Comparison of ENCODE assay signal across 8 mouse cellular contexts in genomic region chr1:36919728-36920127, GRCm38 (mm10). TPM values are rescaled to one million over a fixed set of nuclear protein-coding genes. Genes with fewer than 3 reads are reported as not detected.
A peak's percentile ranks its signal among the peaks of the same experiment; 100 is the strongest.
DNase-seq lines count a peak whose midpoint lies in the region; ATAC-seq lines count a peak whose summit lies in the region.

No protein-coding gene starts in this region.

- H3K36me3 ChIP-seq in kidney, embryonic 16.5 days (ENCODE audit: insufficient read depth, low read length): no peaks in the 10 kb centered on the region
- no peaks in the 10 kb centered on the region for H3K36me3 ChIP-seq in intestine, embryonic 15.5 days
- no peaks in the 10 kb centered on the region for H3K36me3 ChIP-seq in stomach, embryonic 15.5 days

- ATAC-seq in kidney, embryonic 16.5 days (ENCODE audit: low FRiP score, low TSS enrichment): peak; percentile 49; the same call in 1 of the 2 replicates
- ATAC-seq in intestine, embryonic 15.5 days: peak; percentile 83
- peak; percentile 89 for ATAC-seq in stomach, embryonic 15.5 days (ENCODE audit: insufficient read depth, low FRiP score, low read depth)

- H3K9me3 ChIP-seq in kidney, embryonic 16.5 days (ENCODE audit: low read length): no peaks in the 10 kb centered on the region
- H3K9me3 ChIP-seq in intestine, embryonic 15.5 days: no peaks in the 10 kb centered on the region
- no peaks in the 10 kb centered on the region for H3K9me3 ChIP-seq in stomach, embryonic 15.5 days

- no peak for DNase-seq in kidney, adult 8-10 months
- no peak for DNase-seq in layer of hippocampus, postnatal 14 days (ENCODE audit: low spot score in 2 of 2)
- DNase-seq in kidney, postnatal 25 days: no peak
- DNase-seq in left cerebral cortex, adult 18-20 months (ENCODE audit: low spot score in 2 of 2): no peak

- no peaks in the 10 kb centered on the region for H3K27me3 ChIP-seq in kidney, embryonic 16.5 days (ENCODE audit: insufficient read depth, low read length)
- no peaks in the 10 kb centered on the region for H3K27me3 ChIP-seq in intestine, embryonic 15.5 days (replicated peaks)
- no peaks in the 10 kb centered on the region for H3K27me3 ChIP-seq in stomach, embryonic 15.5 days (replicated peaks)

- H3K27ac ChIP-seq in kidney, embryonic 16.5 days (ENCODE audit: low read length): peak overlapping the region; percentile 51; the same call in 1 of the 2 replicates
- peak overlapping the region; percentile 53 for H3K27ac ChIP-seq in brown adipose tissue, adult 24 weeks (replicated peaks; ENCODE audit: low read depth, low read length)
- peak overlapping the region; percentile 68 for H3K27ac ChIP-seq in intestine, embryonic 15.5 days
- peak overlapping the region; percentile 82 for H3K27ac ChIP-seq in stomach, embryonic 15.5 days

- no peak overlapping the region for H3K9ac ChIP-seq in kidney, embryonic 16.5 days (replicated peaks; ENCODE audit: low read length)
- H3K9ac ChIP-seq in intestine, embryonic 15.5 days: no peak overlapping the region
- H3K9ac ChIP-seq in stomach, embryonic 15.5 days: no peak overlapping the region

- no peak overlapping the region for H3K4me2 ChIP-seq in kidney, embryonic 16.5 days (replicated peaks; ENCODE audit: low read depth, low read length)
- peak overlapping the region; percentile 3; the same call in 1 of the 2 replicates for H3K4me2 ChIP-seq in intestine, embryonic 15.5 days (replicated peaks)
- no peak overlapping the region for H3K4me2 ChIP-seq in stomach, embryonic 15.5 days

- WGBS in kidney, embryonic 16.5 days: 46% methylated on average over 1 of the region's 1 CpGs
- 17% methylated on average over 1 of the region's 1 CpGs for WGBS in intestine, embryonic 15.5 days
- 39% methylated on average over 1 of the region's 1 CpGs for WGBS in stomach, embryonic 15.5 days

- H3K4me1 ChIP-seq in kidney, embryonic 16.5 days (ENCODE audit: insufficient read depth, low read length): peaks cover 44% of the 10 kb centered on the region
- H3K4me1 ChIP-seq in brown adipose tissue, adult 24 weeks (ENCODE audit: control insufficient read depth, insufficient read depth, insufficient read length, low read length): peaks cover 36% of the 10 kb centered on the region
- peaks cover 50% of the 10 kb centered on the region for H3K4me1 ChIP-seq in intestine, embryonic 15.5 days (replicated peaks)
- peaks cover 39% of the 10 kb centered on the region for H3K4me1 ChIP-seq in stomach, embryonic 15.5 days

- H3K4me3 ChIP-seq in kidney, embryonic 16.5 days (ENCODE audit: low read length): no peak overlapping the region
- no peak overlapping the region for H3K4me3 ChIP-seq in brown adipose tissue, adult 24 weeks (ENCODE audit: insufficient read depth, low read depth, low read length)
- H3K4me3 ChIP-seq in intestine, embryonic 15.5 days (replicated peaks): no peak overlapping the region
- no peak overlapping the region for H3K4me3 ChIP-seq in stomach, embryonic 15.5 days (replicated peaks)

RNA-seq across cellular contexts. Expression of gene Tmem131, which starts 23.7 kb away (rescaled TPM):
- polyA plus RNA-seq in kidney, embryonic 16.5 days (2015; fragmentation: Nextera tagmentation; extraction: Ambion mirVana): 9.6 and 11.5 TPM in 2 replicates
- 13.6 and 17.8 TPM in 2 replicates for polyA plus RNA-seq in brown adipose tissue, adult 24 weeks (2012; ENCODE audit: insufficient read depth, insufficient read length, missing spikeins)
- polyA plus RNA-seq in intestine, embryonic 15.5 days (2015; fragmentation: Nextera tagmentation; extraction: Ambion mirVana): 13.3 and 13.7 TPM in 2 replicates
- polyA plus RNA-seq in stomach, embryonic 15.5 days (2015; fragmentation: Nextera tagmentation; extraction: Ambion mirVana): 13.7 and 16.8 TPM in 2 replicates
- 10 to 100 TPM; 57.2 to 59.7 TPM for total RNA-seq in layer of hippocampus, postnatal 14 days (2021)
- total RNA-seq in left cerebral cortex, adult 18-20 months (2021): 10 to 100 TPM; 51.7 to 55.0 TPM
